Mouse (Mus musculus) liver, embryonic 12.5 days (tissue): Measurements from ENCODE around the gene Ddx11. TPM values are rescaled to one million over a fixed set of nuclear protein-coding genes. Genes with fewer than 3 reads are reported as not detected.
A peak's percentile ranks its signal among the peaks of the same experiment; 100 is the strongest.
"Not testable (repeated sequence)": the region's sequence is repeated elsewhere in the genome, so short reads cannot be mapped to it uniquely, and the experiment has no call there.

Experiments used
- ATAC-seq: fragments of 200-750 bp; cut with Nextera tagmentation; 2 replicates; pipeline ENCODE4 v1.8.0; 2017; ENCODE audit warnings: moderate number of reproducible peaks, mild to moderate bottlenecking, moderate library complexity
- H3K27ac ChIP-seq: fragments of 300-500 bp; sonication (generic); 2 replicates; pipeline ENCODE4 v1.5.1; 2016; ENCODE audit warnings: mild to moderate bottlenecking
- H3K27me3 ChIP-seq: fragments of 300-500 bp; sonication (generic); replicated peaks from 2 replicates; pipeline ENCODE4 v1.6.1; 2016; ENCODE audit warnings: mild to moderate bottlenecking, moderate library complexity
- H3K36me3 ChIP-seq: fragments of 300-500 bp; sonication (generic); 2 replicates; pipeline ENCODE4 v1.6.1; 2016; ENCODE audit warnings: mild to moderate bottlenecking, moderate library complexity
- H3K4me1 ChIP-seq: fragments of 300-500 bp; sonication (generic); 2 replicates; pipeline ENCODE4 v1.6.1; 2016
- H3K4me2 ChIP-seq: fragments of 300-500 bp; sonication (generic); 2 replicates; pipeline ENCODE4 v1.6.1; 2016; ENCODE audit warnings: mild to moderate bottlenecking, moderate library complexity
- H3K4me3 ChIP-seq: fragments of 300-500 bp; sonication (generic); 2 replicates; pipeline ENCODE4 v1.5.1; 2016; ENCODE audit warnings: mild to moderate bottlenecking, moderate library complexity
- H3K9ac ChIP-seq: fragments of 300-500 bp; sonication (generic); 2 replicates; pipeline ENCODE4 v1.6.1; 2016; ENCODE audit warnings: mild to moderate bottlenecking, moderate library complexity
- H3K9me3 ChIP-seq: fragments of 300-500 bp; sonication (generic); replicated peaks from 2 replicates; pipeline ENCODE4 v1.6.1; 2016; ENCODE audit warnings: mild to moderate bottlenecking, moderate library complexity
- WGBS: fragments of 180-500 bp; shearing (Covaris S2); methylation state at CpG from one replicate; pipeline ENCODE4 v1.1.7; 2016; ENCODE audit not compliant: insufficient replicate concordance; 5-methylcytosine and 5-hydroxymethylcytosine counted together
- polyA plus RNA-seq: library from polyadenylated mRNA; unstranded; fragments of >200 nt; fragmentation: Nextera tagmentation; extraction: Ambion mirVana; gene quantifications from 2 replicates; pipeline ENCODE4 v1.2.1, GENCODE M21; 2016

Gene Ddx11
- polyA plus RNA-seq, 1 experiment from 2014 or later, result 16.1 TPM

GRCm38 (mm10) chr17:66123816-66124610 lies 693 bp downstream of the Ddx11 start:
- Histone ChIP-seq H3K4me1 (peaks cover 33% of the 10 kb centered on the region), H3K9me3 (no peaks in the 10 kb centered on the region), H3K9ac (peak overlapping the region; percentile 82), H3K27me3 (no peaks in the 10 kb centered on the region), H3K36me3 (peaks cover 46% of the 10 kb centered on the region), H3K27ac (peak overlapping the region; percentile 93), H3K4me2 (peak overlapping the region; percentile 75), H3K4me3 (peak overlapping the region; percentile 82)
- 1% methylated on average over 20 of the region's 20 CpGs for WGBS
- ATAC-seq, result peak; percentile 16; the same call in 1 of the 2 replicates

GRCm38 (mm10) chr17:66125211-66125610 lies 1.9 kb downstream of the Ddx11 start:
- Histone ChIP-seq H3K9ac (peak overlapping the region; percentile 82; the same call in 1 of the 2 replicates), H3K4me3 (peak overlapping the region; percentile 82; the same call in 1 of the 2 replicates), H3K9me3 (no peaks in the 10 kb centered on the region), H3K4me2 (peak overlapping the region; percentile 75), H3K36me3 (peaks cover 45% of the 10 kb centered on the region), H3K27me3 (no peaks in the 10 kb centered on the region), H3K4me1 (peaks cover 33% of the 10 kb centered on the region), H3K27ac (peak overlapping the region; percentile 61)
- ATAC-seq, result no peak
- WGBS, result 58% methylated on average over 5 of the region's 5 CpGs

GRCm38 (mm10) chr17:66130371-66130770 lies 7.1 kb downstream of the Ddx11 start:
- Histone ChIP-seq H3K4me3 (no peak overlapping the region), H3K9ac (no peak overlapping the region), H3K4me1 (peaks cover 3% of the 10 kb centered on the region), H3K27me3 (no peaks in the 10 kb centered on the region), H3K9me3 (no peaks in the 10 kb centered on the region), H3K27ac (no peak overlapping the region), H3K4me2 (no peak overlapping the region), H3K36me3 (peaks cover 91% of the 10 kb centered on the region)
- WGBS, result 86% methylated on average over 9 of the region's 9 CpGs
- ATAC-seq, result no peak

GRCm38 (mm10) chr17:66131212-66131611 lies 7.9 kb downstream of the Ddx11 start:
- H3K9me3 ChIP-seq, result no peaks in the 10 kb centered on the region
- no peaks in the 10 kb centered on the region for H3K4me1 ChIP-seq
- WGBS, result 90% methylated on average over 4 of the region's 4 CpGs
- peak; percentile 42 for ATAC-seq
- no peak overlapping the region for H3K4me2 ChIP-seq
- H3K27me3 ChIP-seq, result no peaks in the 10 kb centered on the region
- no peak overlapping the region for H3K4me3 ChIP-seq
- peaks cover 97% of the 10 kb centered on the region for H3K36me3 ChIP-seq
- H3K27ac ChIP-seq, result no peak overlapping the region
- H3K9ac ChIP-seq, result no peak overlapping the region

- 61% methylated on average over 6 of the region's 8 CpGs for WGBS
- peak; percentile 67 for ATAC-seq
- H3K27ac ChIP-seq, H3K27me3 ChIP-seq, H3K4me2 ChIP-seq, H3K4me1 ChIP-seq, H3K9ac ChIP-seq, H3K9me3 ChIP-seq, H3K4me3 ChIP-seq: not testable (repeated sequence)
- H3K36me3 ChIP-seq, result peaks cover 44% of the 10 kb centered on the region
Observed at GRCm38 (mm10) chr17:66152706-66153662, 29.7 kb downstream of the Ddx11 start.

- not testable (repeated sequence) for H3K27ac ChIP-seq, H3K9ac ChIP-seq, H3K4me2 ChIP-seq, H3K4me1 ChIP-seq, H3K4me3 ChIP-seq, H3K9me3 ChIP-seq, ATAC-seq, H3K27me3 ChIP-seq
- H3K36me3 ChIP-seq, result peaks cover 36% of the 10 kb centered on the region
- 78% methylated on average over 4 of the region's 4 CpGs for WGBS
Observed at GRCm38 (mm10) chr17:66153735-66154423, 30.6 kb downstream of the Ddx11 start.

GRCm38 (mm10) chr17:66154876-66155275 lies 31.6 kb downstream of the Ddx11 start:
- Histone ChIP-seq H3K36me3 (peaks cover 26% of the 10 kb centered on the region), H3K27ac (no peak overlapping the region), H3K27me3 (no peaks in the 10 kb centered on the region), H3K4me2 (no peak overlapping the region), H3K9ac (no peak overlapping the region), H3K4me3 (no peak overlapping the region), H3K9me3 (no peaks in the 10 kb centered on the region), H3K4me1 (no peaks in the 10 kb centered on the region)
- ATAC-seq, result no peak
- 37% methylated on average over 2 of the region's 2 CpGs for WGBS

GRCm38 (mm10) chr17:66158271-66158670 lies 35.0 kb downstream of the Ddx11 start:
- no peak for ATAC-seq
- H3K4me3 ChIP-seq, result no peak overlapping the region
- H3K4me1 ChIP-seq, result no peaks in the 10 kb centered on the region
- peaks cover 17% of the 10 kb centered on the region for H3K9me3 ChIP-seq
- no peak overlapping the region for H3K27ac ChIP-seq
- no peak overlapping the region for H3K9ac ChIP-seq
- H3K27me3 ChIP-seq, result no peaks in the 10 kb centered on the region
- WGBS, result 82% methylated on average over 5 of the region's 5 CpGs
- no peak overlapping the region for H3K4me2 ChIP-seq
- H3K36me3 ChIP-seq, result no peaks in the 10 kb centered on the region

GRCm38 (mm10) chr17:66167141-66167540 lies 43.8 kb downstream of the Ddx11 start:
- WGBS, result 84% methylated on average over 5 of the region's 5 CpGs

GRCm38 (mm10) chr17:66170971-66171370 lies 47.7 kb downstream of the Ddx11 start:
- WGBS, result 82% methylated on average over 15 of the region's 15 CpGs
- H3K4me1 ChIP-seq, ATAC-seq: not testable (repeated sequence)

More at GRCm38 (mm10) chr17:66167141-66167540, 43.8 kb downstream of the Ddx11 start:
- not testable (repeated sequence) for H3K27me3 ChIP-seq, H3K4me1 ChIP-seq, H3K36me3 ChIP-seq, H3K4me3 ChIP-seq, H3K9ac ChIP-seq, ATAC-seq, H3K27ac ChIP-seq, H3K4me2 ChIP-seq
- peaks cover 19% of the 10 kb centered on the region for H3K9me3 ChIP-seq

GRCm38 (mm10) chr17:66190577-66190976 lies 67.3 kb downstream of the Ddx11 start:
- Histone ChIP-seq H3K4me2 (no peak overlapping the region), H3K9me3 (no peaks in the 10 kb centered on the region), H3K27ac (no peak overlapping the region), H3K4me3 (no peak overlapping the region), H3K36me3 (no peaks in the 10 kb centered on the region), H3K4me1 (no peaks in the 10 kb centered on the region), H3K9ac (no peak overlapping the region), H3K27me3 (no peaks in the 10 kb centered on the region)
- WGBS, result 75% methylated on average over 8 of the region's 8 CpGs
- ATAC-seq, result no peak

More at GRCm38 (mm10) chr17:66170971-66171370, 47.7 kb downstream of the Ddx11 start:
- H3K9ac ChIP-seq, H3K4me2 ChIP-seq, H3K27me3 ChIP-seq, H3K27ac ChIP-seq, H3K4me3 ChIP-seq, H3K9me3 ChIP-seq, H3K36me3 ChIP-seq: not testable (repeated sequence)
